Mouse (Mus musculus): ENCODE data around the gene Olfr433. TPM values are rescaled to one million over a fixed set of nuclear protein-coding genes. Genes with fewer than 3 reads are reported as not detected.
"Not testable (repeated sequence)": the region's sequence is repeated elsewhere in the genome, so short reads cannot be mapped to it uniquely, and the experiment has no call there.

The Olfr433 gene
- polyA plus RNA-seq (2015; fragmentation: Nextera tagmentation; extraction: Ambion mirVana) = 0.05 TPM in 1 of 2 replicates, not detected in the other

DNA sequence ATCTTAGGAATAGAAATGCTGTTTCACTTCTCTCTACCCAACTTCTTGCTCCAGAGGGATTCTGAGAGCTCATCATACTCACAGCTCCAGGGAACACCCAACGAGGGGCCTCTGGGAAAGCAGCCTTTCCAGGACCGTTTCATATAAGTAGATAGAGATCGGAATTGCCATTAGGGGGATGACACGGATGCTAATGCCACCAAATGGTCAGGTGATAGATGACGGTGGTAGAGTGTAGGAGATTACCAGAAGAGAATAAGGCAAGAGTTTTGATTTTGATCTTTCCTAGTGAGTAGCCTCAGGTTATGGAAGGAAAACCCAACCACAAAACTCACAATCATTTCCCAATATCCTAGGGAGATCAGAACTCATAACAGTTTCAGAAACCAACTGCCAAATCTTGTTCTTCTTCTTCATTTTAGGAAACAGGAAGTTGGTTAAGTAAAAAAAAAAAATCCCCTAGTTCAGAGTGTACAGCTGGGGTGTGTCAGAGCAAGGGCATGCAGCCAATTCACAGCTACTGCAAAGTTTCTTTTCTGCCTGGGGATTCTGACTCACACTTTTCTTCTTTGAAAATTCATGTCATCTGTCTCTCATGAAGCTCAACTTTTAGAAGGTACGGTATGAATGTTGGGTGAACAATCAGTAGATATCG is at the start of gene Olfr433:
Olfr433 (plus strand) TSS at position 183 of the 655 bp plus-strand sequence.
- H3K4me3 ChIP-seq = no peak within 1 kb of the TSS
- H3K9ac ChIP-seq = no peak within 1 kb of the TSS
- 79% methylated on average over 7 of the region's 7 CpGs for WGBS

DNA sequence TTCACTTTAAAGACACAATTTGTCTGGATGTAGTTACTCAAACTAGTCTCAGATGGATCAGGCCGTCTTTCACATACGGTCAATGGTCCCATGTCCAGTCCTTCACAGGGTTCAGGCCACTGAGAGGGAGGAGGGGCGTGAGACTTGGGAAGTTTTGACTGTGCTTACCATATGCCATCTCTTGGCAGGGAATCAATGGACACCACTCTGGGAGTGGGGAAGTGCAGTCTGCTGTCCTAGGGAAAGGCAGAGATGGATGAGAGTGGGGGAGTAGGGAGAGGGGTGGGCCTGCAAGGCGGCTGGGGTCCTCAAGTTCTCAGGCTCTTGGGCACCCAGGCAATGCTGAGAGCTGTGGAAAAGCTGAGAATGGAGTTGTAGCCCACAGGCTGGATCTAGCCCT is 45.5 kb upstream of the Olfr433 start:
- Histone ChIP-seq H3K4me1 (no peaks in the 10 kb centered on the region), H3K9me3 (no peaks in the 10 kb centered on the region), H3K27ac (no peak overlapping the region), H3K4me2 (replicated peaks) (no peak overlapping the region), H3K4me3 (no peak overlapping the region), H3K27me3 (no peaks in the 10 kb centered on the region), H3K9ac (no peak overlapping the region), H3K36me3 (no peaks in the 10 kb centered on the region)
- WGBS = 76% methylated on average over 4 of the region's 4 CpGs
- no peak for ATAC-seq (ENCODE audit: low FRiP score, low read depth)

More for the DNA sequence above, at the start of gene Olfr433:
- Histone ChIP-seq H3K4me2 (replicated peaks) (no peak within 1 kb of the TSS), H3K36me3 (no peaks in the 10 kb centered on the region), H3K27me3 (no peaks in the 10 kb centered on the region), H3K9me3 (no peaks in the 10 kb centered on the region), H3K27ac (no peak within 1 kb of the TSS), H3K4me1 (no peaks in the 10 kb centered on the region)
- no peak for ATAC-seq (ENCODE audit: low FRiP score, low read depth)

DNA sequence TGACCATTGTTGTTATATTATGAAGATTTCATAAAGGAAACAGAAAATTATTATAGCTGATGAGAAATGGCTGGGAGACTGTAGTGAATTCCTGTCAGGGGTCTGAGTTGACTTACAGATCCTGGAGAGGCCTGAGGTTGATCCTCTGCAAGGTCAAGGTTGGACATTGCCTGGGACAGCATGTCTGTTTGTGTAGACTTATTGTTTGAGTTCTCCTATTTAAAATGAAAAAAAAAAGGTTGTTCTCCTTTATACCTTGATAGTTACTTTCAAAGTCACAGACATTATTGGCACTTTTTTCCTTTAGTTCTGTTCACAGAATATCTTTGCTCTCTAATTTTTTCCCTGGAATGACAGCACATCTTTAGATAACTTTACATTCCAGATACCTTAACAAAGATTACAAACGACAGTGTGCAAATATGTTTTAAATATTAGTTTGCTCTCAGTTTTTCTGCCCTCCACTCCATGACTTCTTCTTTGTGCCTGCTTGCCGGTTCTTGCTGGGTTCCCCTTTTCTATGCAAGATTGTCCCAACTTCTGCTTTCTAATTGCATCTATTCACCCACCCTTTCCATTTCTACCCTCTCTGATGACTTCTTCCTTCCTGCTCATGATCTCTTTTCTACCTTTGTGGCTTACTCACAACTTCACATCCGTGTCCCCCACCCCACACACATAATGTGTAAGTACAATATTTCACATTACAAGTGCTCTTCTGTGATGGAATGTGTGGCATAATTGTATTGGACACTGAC is 36.0 kb upstream of the Olfr433 start:
- H3K4me3 ChIP-seq; H3K27me3 ChIP-seq; H3K36me3 ChIP-seq; H3K9me3 ChIP-seq; H3K27ac ChIP-seq; H3K9ac ChIP-seq; ATAC-seq (ENCODE audit: low FRiP score, low read depth); H3K4me2 ChIP-seq (replicated peaks); H3K4me1 ChIP-seq: not testable (repeated sequence)
- 79% methylated on average over 2 of the region's 3 CpGs for WGBS

DNA sequence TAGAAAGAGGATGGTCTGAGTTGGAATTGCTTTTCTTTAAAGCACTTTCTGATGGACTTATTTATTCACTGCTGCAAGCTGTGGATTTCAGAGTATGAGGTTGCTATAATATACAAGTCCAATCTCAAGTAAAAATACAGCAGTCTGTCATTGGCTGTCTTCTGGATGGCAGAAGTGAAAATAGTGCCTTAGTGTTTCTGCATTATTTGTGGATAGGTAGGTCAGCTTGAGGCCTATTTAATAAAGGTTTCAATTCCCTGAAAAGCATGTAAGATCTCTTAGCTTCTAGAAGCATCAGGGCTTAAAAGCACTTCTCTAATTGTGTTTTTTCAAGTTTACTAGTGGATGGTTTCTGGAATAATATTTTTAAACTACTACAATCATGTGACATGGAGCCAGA is 33.5 kb upstream of the Olfr433 start:
- not testable (repeated sequence) for H3K27ac ChIP-seq; H3K4me1 ChIP-seq; H3K4me2 ChIP-seq (replicated peaks); H3K4me3 ChIP-seq; H3K9ac ChIP-seq; H3K36me3 ChIP-seq; H3K27me3 ChIP-seq; ATAC-seq (ENCODE audit: low FRiP score, low read depth); H3K9me3 ChIP-seq

DNA sequence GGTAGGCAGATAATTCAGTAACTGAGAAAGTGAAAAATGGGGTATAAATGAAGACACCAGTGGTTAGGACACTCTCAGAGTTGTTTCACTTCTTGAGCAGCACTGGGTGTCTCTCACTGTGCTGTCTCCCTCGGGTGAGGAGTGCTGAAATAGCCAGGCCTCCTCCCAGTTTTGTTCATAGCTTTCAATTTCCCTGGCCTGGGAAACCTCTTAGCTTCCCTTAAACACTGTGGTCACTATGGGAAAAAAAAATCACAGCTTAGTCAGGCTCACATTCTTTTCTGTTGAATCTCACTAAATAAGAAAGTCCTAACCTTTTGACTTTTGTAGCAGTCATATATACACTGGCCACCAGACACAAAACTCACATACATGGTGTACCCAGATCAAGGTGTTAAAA is 8.8 kb upstream of the Olfr433 start, which contains the start of gene Ifi205:
Ifi205 (minus strand) TSS at position 113 of the 400 bp plus-strand sequence.
- Histone ChIP-seq H3K36me3 (no peaks in the 10 kb centered on the region), H3K4me1 (no peaks in the 10 kb centered on the region), H3K4me2 (replicated peaks) (no peak within 1 kb of the TSS), H3K27me3 (no peaks in the 10 kb centered on the region), H3K27ac (no peak within 1 kb of the TSS), H3K4me3 (no peak within 1 kb of the TSS), H3K9ac (no peak within 1 kb of the TSS), H3K9me3 (no peaks in the 10 kb centered on the region)
- 57% methylated on average over 1 of the region's 1 CpGs for WGBS
- ATAC-seq (ENCODE audit: low FRiP score, low read depth) = no peak

DNA sequence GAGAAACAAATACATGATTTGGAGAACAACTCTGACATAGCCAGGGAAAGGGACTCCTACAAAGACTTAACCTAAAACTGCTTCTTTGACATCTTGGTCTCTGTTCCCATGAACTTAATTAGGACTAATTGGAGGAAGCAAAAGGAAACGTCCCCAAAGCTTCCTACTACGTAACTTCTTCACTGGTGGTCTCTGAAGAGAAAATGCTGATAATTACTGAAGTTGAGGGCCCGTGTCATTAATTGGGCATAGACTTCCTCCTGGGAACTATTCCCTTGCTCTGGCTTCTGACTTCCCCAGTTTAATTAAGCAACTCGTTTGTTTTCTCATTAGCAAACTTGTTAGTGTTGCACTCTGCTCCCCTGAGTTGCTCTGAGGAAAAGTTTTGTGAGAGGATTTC is 4.7 kb upstream of the Olfr433 start:
- no peaks in the 10 kb centered on the region for H3K9me3 ChIP-seq
- H3K4me3 ChIP-seq = no peak overlapping the region
- no peaks in the 10 kb centered on the region for H3K4me1 ChIP-seq
- no peaks in the 10 kb centered on the region for H3K36me3 ChIP-seq
- H3K27ac ChIP-seq = no peak overlapping the region
- H3K4me2 ChIP-seq (replicated peaks) = no peak overlapping the region
- no peaks in the 10 kb centered on the region for H3K27me3 ChIP-seq
- no peak overlapping the region for H3K9ac ChIP-seq
- WGBS = 38% methylated on average over 4 of the region's 4 CpGs
- no peak for ATAC-seq (ENCODE audit: low FRiP score, low read depth)

DNA sequence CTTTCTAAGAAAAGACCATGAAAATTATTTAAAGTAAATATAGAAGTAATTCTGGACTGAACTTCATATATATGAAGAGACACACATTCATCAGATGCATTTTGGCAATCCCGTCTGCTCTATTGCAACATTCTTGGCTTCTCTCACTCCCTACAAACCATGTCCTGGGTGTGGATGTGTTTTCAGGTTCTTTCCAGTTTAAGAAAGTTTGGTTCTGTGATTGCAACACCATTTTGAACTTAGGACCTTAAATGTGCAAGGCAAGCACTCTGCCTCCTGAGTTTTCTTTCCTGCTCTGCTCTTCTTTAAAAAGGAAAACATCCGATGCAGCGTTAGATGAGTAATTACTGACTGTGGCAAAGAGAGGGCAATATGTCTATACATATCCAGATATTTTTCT is 2.0 kb upstream of the Olfr433 start:
- WGBS = 90% methylated on average over 3 of the region's 3 CpGs
- ATAC-seq (ENCODE audit: low FRiP score, low read depth) = no peak
- Histone ChIP-seq H3K9me3 (no peaks in the 10 kb centered on the region), H3K4me3 (no peak overlapping the region), H3K4me2 (replicated peaks) (no peak overlapping the region), H3K4me1 (no peaks in the 10 kb centered on the region), H3K9ac (no peak overlapping the region), H3K27ac (no peak overlapping the region), H3K36me3 (no peaks in the 10 kb centered on the region), H3K27me3 (no peaks in the 10 kb centered on the region)

DNA sequence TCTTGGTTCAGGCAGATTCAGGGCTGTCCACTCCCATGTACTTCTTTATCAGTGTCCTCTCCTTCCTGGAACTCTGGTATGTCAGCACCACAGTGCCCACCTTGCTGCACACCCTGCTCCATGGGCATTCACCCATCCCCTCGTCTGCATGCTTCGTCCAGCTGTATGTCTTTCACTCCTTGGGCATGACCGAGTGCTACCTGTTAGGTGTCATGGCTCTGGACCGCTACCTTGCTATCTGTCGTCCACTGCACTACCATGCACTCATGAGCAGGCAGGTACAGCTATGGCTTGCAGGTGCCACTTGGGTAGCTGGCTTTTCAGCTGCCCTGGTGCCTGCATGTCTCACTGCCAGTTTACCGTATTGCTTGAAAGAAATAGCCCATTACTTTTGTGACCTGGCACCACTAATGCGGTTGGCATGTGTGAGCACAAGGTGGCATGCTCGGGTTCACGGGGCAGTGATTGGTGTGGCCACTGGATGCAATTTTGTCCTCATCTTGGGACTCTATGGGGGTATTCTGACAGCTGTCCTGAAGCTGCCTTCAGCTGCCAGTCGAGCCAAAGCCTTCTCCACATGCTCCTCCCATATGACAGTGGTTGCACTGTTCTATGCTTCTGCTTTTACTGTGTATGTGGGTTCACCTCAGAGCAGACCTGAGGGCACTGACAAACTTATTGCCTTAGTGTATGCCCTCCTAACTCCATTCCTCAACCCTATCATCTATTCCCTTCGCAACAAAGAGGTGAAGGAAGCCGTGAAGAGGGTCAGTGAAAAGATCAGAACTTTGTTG is 1.8 kb downstream of the Olfr433 start:
- H3K4me3 ChIP-seq; H3K4me2 ChIP-seq (replicated peaks); H3K27me3 ChIP-seq; H3K9ac ChIP-seq; ATAC-seq (ENCODE audit: low FRiP score, low read depth); H3K4me1 ChIP-seq; H3K27ac ChIP-seq; H3K9me3 ChIP-seq; H3K36me3 ChIP-seq: not testable (repeated sequence)
- WGBS = 91% methylated on average over 12 of the region's 12 CpGs

DNA sequence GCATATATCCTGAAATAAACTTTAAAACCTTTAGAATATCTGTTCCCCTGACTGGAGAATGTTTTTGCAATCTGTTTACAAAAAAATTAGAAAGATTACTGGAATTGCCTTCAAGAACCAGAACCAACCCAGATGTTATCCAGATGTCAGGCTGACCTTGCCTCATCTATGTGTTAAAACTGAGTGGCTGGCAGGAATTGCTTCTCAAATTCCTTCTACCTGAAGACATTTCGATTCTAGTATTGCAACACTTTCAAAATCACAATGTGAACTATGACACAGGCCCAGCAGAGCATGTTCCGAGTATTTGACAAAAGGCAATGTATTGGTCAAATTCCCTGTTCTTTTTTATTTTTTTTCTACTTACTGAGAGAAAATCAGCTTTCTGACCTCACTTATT is 3.9 kb downstream of the Olfr433 start:
- H3K4me1 ChIP-seq = no peaks in the 10 kb centered on the region
- no peak for ATAC-seq (ENCODE audit: low FRiP score, low read depth)
- H3K36me3 ChIP-seq = no peaks in the 10 kb centered on the region
- H3K27me3 ChIP-seq = no peaks in the 10 kb centered on the region
- H3K4me3 ChIP-seq = no peak overlapping the region
- WGBS = 39% methylated on average over 2 of the region's 2 CpGs
- no peak overlapping the region for H3K9ac ChIP-seq
- H3K9me3 ChIP-seq = no peaks in the 10 kb centered on the region
- no peak overlapping the region for H3K27ac ChIP-seq
- no peak overlapping the region for H3K4me2 ChIP-seq (replicated peaks)

DNA sequence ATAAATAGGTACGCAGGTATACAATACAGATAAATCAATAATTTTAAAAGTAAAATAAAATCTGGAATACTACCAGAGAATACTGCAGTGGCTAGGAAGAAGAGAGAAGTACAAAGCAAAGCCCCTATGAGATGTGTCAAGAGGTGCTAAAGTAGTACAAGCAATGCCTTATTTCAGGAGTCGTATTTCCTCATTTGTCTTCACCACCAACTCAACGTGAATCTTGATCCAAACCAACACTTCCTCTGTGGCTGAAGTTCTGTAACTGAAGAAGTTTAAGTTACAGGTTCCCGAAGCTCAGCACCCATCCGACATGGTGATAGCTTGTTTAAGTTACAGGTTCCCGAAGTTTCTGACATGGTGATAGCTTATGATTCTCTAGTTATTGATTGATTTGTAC is 7.7 kb downstream of the Olfr433 start:
- H3K9me3 ChIP-seq; H3K27ac ChIP-seq; ATAC-seq (ENCODE audit: low FRiP score, low read depth); H3K4me1 ChIP-seq; H3K9ac ChIP-seq; H3K4me2 ChIP-seq (replicated peaks); H3K36me3 ChIP-seq; H3K27me3 ChIP-seq; H3K4me3 ChIP-seq: not testable (repeated sequence)
- 80% methylated on average over 6 of the region's 6 CpGs for WGBS

DNA sequence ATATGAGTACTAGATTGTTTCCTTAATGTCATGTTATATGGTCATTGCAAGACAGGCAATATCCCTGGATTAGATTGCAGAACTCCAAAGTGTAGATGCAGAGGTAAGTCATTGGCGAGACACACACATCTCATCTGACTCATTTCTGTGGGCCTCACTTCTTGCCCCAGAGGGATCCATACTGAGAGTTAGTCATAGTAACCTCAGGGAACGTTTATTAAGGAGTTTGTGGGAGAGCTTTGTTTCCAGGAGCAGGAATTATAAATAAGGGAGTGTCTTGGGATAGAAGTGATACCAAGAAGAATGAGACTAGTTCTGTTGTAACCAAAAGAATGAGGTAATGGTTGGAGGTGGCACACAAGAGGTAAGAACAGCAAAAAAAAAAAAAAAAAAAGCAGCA is 8.4 kb downstream of the Olfr433 start, which contains the start of gene Olfr432:
Olfr432 (plus strand) TSS at position 313 of the 400 bp plus-strand sequence.
- H3K4me1 ChIP-seq = no peaks in the 10 kb centered on the region
- H3K4me2 ChIP-seq (replicated peaks) = no peak within 1 kb of the TSS
- no peak within 1 kb of the TSS for H3K9ac ChIP-seq
- no peak within 1 kb of the TSS for H3K27ac ChIP-seq
- H3K36me3 ChIP-seq = no peaks in the 10 kb centered on the region
- H3K4me3 ChIP-seq = no peak within 1 kb of the TSS
- 73% methylated on average over 2 of the region's 2 CpGs for WGBS
- no peaks in the 10 kb centered on the region for H3K27me3 ChIP-seq
- no peak for ATAC-seq (ENCODE audit: low FRiP score, low read depth)
- H3K9me3 ChIP-seq = no peaks in the 10 kb centered on the region

DNA sequence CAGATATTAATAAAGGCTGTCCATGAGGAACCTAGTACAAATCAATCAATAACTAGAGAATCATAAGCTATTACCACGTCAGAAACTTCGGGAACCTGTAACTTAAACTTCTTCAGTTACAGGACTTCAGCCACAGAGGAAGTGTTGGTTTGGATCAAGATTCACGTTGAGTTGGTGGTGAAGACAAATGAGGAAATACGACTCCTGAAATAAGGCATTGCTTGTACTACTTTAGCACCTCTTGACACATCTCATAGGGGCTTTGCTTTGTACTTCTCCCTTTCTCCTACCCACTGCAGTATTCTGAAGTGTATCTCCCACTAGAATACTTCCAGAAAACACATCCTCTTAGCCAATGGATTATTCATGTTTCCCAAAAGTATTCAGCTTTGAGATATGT is 8.9 kb downstream of the Olfr433 start:
- H3K4me1 ChIP-seq; H3K4me2 ChIP-seq (replicated peaks); H3K4me3 ChIP-seq; H3K27ac ChIP-seq; H3K9ac ChIP-seq; H3K9me3 ChIP-seq; H3K27me3 ChIP-seq; ATAC-seq (ENCODE audit: low FRiP score, low read depth); H3K36me3 ChIP-seq: not testable (repeated sequence)
- 71% methylated on average over 4 of the region's 4 CpGs for WGBS
